Mouse (Mus musculus) left cerebral cortex, adult 18-20 months (tissue): ENCODE results near the gene Slc26a1. TPM values are rescaled to one million over a fixed set of nuclear protein-coding genes. Genes with fewer than 3 reads are reported as not detected.
A peak's percentile ranks its signal among the peaks of the same experiment; 100 is the strongest.

Experiments
- DNase-seq, 2 experiments: peaks; one replicate each; pipeline ENCODE4 v3.0.0; 2021 to 2022; ENCODE audit warnings: low spot score in 2 of 2, mixed read lengths in 1 of 2
- long read RNA-seq, 2 experiments: library from polyadenylated mRNA; stranded (forward); transcript quantifications; one replicate each; pipeline ENCODE4 v2.0.0; 2021
- total RNA-seq, 2 experiments: library from RNA; stranded (reverse); gene quantifications; 2 replicates each; pipeline ENCODE4 v1.2.3; 2021

The Slc26a1 gene
- under 1 TPM; 0.68 to 1.00 TPM for total RNA-seq
- long read RNA-seq, experiment 1, partial matches to known transcripts = 0 of 1 reads
- long read RNA-seq, experiment 1, other reads (novel, unspliced or antisense) = 1 of 1 reads
- long read RNA-seq, experiment 2, partial matches to known transcripts = 0 of 1 reads
- long read RNA-seq, experiment 2, other reads (novel, unspliced or antisense) = 1 of 1 reads

DNA sequence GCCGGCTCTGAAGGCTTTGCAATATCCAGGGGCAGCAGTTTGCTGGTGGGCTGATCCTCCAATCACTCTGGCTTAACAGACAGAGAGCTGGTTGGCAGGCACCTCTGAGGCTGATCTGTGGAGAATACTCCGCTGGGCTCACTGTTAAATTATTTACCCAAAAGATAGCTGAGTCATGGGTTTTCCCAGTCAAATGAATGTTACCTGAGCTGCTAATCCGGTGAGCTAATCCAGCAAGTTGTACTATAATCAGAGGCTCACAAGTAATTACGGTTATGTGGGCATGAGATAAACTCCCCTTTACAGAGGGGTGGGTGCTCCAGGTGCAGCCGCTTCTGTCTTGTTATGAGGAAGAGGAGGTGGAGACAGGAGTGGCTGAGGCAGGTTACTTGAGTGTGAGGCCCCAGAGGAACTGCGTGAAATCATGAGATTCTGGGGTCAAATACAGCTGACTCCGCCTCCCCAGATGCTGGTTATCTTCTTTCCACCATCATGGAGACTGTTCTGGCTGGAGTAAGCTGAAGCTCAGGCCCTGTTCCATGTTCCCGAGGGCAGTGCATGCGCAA, at the start of gene Slc26a1:
Gene Slc26a1 (minus strand): TSS at position 319 of the 566 bp plus-strand sequence.
- no peak for DNase-seq

GRCm38 (mm10) chr5:108724006-108724405, 48.6 kb upstream of the Slc26a1 start:
- no peak for DNase-seq

GRCm38 (mm10) chr5:108719761-108720160, 44.4 kb upstream of the Slc26a1 start:
- DNase-seq = no peak

GRCm38 (mm10) chr5:108718051-108718450, 42.7 kb upstream of the Slc26a1 start:
- DNase-seq = no peak

DNA sequence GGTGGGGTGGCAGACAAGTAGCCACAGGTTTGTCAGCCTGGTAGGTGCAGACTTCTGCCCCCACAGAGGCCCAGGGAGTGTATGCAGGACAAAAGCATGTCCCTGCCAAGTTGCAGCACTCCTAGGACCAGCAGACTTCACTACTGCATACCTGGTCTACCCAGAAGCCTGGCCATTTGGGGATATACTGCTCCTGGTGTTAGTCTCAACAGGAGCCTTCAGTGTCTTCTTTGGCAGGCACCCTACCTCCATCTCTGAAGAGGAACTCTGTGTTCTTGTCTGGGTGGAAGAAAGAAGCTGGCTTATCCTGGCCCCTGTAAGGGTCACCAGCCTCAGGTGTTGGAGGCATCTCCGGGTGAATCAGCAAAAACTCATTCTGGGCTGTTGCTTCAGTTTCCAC, 40.6 kb upstream of the Slc26a1 start:
- DNase-seq = no peak

GRCm38 (mm10) chr5:108714149-108714548, 38.8 kb upstream of the Slc26a1 start:
- DNase-seq = peak; percentile 15 to 23

- no peak for DNase-seq
Observed at GRCm38 (mm10) chr5:108713691-108714090, 38.3 kb upstream of the Slc26a1 start.

- DNase-seq = no peak
Observed at GRCm38 (mm10) chr5:108713096-108713495, 37.7 kb upstream of the Slc26a1 start.

- no peak for DNase-seq
Observed at GRCm38 (mm10) chr5:108711968-108712367, 36.6 kb upstream of the Slc26a1 start.

GRCm38 (mm10) chr5:108708981-108709731, 33.8 kb upstream of the Slc26a1 start:
- no peak for DNase-seq

DNA sequence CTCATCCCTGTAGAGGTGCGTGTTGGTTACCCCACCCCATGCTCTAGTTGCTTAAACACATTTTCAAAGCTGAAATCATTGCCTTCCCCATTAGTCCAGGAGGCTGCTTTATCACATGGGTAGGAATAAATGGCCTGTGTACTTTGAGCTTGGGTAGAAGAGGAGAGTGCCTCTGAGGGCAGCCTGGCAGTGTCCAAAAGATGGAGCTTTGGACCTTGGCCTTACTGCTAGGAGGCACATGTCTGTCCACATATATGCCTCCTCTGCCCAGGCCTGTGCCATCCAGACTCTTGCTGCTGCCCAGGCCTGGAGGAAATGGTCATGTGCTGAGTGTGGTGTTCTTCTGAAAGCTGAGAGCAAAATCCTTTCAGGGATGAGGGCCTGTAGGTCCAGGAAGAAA, 33.0 kb upstream of the Slc26a1 start:
- DNase-seq = no peak

GRCm38 (mm10) chr5:108707758-108708157, 32.4 kb upstream of the Slc26a1 start:
- no peak for DNase-seq

DNA sequence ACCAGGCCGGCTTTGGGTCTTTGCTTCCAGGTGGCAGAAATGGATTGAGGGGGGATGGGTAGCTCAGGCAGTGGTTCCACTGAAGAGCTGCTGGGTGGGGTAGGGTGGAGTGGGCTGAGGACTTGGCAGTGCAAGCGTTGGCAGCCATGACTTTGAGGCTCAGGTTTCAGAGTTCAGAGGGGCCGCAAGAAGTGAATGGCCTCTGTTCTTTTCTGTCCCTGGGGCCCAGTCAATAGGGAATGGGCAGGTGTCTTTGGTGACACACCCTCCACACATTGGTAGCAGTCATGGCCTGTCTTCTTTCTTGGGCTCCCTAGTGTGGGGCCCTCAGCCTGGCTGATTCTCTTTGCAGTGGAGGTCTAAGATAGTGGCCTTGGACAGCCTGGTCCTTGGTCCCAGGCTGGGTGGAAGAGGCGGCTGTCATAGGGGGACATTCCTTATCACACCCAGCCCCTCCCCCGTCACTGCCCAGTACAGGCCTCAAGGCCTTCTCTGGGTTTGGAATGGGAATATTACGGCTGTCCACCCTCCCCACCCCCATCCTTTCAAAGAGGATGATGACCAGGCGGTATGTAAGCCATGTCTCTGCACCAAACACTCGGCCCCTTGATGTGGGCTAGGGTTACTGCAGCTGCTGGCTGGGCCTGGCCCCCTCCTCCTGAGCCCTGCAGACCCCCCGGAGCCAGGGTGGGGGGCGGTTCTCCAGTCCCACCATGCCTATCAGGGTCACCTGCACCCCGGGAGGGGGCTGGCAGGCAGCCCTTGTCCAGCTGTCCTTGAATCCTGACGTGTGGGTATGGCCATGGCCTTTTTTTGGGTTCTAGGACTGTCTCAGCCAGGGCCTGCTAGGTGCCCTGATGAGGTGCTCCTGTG, 28.6 kb upstream of the Slc26a1 start:
- DNase-seq = no peak

- no peak for DNase-seq
Observed at GRCm38 (mm10) chr5:108701341-108702021, 26.1 kb upstream of the Slc26a1 start.

GRCm38 (mm10) chr5:108700346-108700745, 25.0 kb upstream of the Slc26a1 start:
- no peak for DNase-seq

GRCm38 (mm10) chr5:108697341-108697753, 22.0 kb upstream of the Slc26a1 start:
- peak; percentile 31 to 39 for DNase-seq

DNA sequence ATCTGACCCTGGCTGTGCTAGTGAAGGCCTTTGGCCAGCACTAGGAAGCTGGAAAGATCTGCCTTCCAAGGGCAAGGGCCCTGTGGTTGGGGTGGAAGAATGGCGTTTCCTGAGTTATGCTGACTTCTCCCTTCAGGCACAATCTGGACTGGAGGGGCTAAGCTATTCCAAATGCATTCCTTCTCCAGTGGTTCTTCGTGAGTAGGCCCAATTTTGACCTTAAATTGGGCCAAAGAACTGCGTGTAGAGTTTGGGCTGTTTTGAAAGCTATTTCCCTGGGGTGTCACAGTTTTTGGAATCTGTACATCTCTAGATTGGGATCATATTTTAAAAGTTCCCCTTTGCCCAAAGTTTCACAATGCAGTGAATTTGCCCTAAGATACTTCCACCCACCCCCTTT, 21.2 kb upstream of the Slc26a1 start:
- DNase-seq = no peak

DNA sequence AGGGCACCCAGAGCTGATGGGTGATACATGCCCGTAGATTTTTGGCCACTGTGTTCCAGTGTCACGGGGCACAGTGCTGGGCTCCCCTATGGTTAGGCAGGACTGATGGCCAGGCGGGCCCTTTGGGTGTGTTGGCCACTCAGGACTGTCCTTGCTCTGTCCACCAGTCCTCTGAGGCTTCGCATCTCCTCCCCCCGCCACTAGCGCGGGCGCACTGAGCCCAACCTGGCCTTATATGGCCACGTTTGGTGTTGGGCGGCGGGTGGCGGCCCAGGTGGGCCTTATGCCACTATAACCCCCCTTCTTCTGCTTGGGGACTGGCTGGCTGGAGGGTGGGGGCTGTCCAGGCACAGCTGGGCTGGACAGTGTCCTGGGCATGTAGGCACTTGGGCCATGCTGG, 20.5 kb upstream of the Slc26a1 start:
- DNase-seq = no peak

GRCm38 (mm10) chr5:108694352-108695261, 19.2 kb upstream of the Slc26a1 start:
- DNase-seq = no peak

DNA sequence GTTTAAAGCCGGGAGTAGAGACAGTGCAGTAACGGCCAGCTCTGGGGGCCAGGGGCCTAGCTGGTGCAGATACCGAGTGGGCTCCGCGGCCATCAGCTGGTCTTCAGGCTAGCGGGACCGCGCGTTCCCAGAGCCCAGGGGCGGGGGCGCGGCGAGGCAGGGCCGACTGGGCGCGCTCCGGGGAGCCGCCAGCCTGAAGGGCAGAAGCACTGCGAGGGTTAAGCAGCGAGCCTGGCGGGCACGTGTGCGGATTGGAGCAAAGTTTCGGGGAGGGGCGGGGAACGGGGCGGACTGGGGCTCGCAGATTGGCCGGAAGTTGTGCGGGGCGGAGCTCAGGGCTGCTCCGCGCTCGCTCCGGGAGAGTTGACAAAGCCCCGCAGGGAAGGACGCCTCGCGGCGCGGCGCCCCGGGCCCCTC, 18.5 kb upstream of the Slc26a1 start:
- peak; percentile 64 to 71 for DNase-seq
